Mouse (Mus musculus) liver, embryonic 16.5 days (tissue): ENCODE results near the gene Zbtb20. TPM values are rescaled to one million over a fixed set of nuclear protein-coding genes. Genes with fewer than 3 reads are reported as not detected.

ENCODE experiments used
- ATAC-seq: fragments of 200-750 bp; cut with Nextera tagmentation; 2 replicates; pipeline ENCODE4 v1.8.0; 2017; ENCODE audit warnings: low read depth, mild to moderate bottlenecking, moderate number of reproducible peaks, moderate library complexity
- H3K27ac ChIP-seq: fragments of 300-500 bp; sonication (generic); 2 replicates; pipeline ENCODE4 v1.5.1; 2014; ENCODE audit warnings: mild to moderate bottlenecking, low read length
- H3K27me3 ChIP-seq: fragments of 300-500 bp; sonication (generic); 2 replicates; pipeline ENCODE4 v1.6.1; 2014; ENCODE audit warnings: low read depth, low read length, mixed read lengths; ENCODE audit not compliant: control insufficient read depth, insufficient read depth
- H3K36me3 ChIP-seq: fragments of 300-500 bp; sonication (generic); 2 replicates; pipeline ENCODE4 v1.6.1; 2014; ENCODE audit warnings: mild to moderate bottlenecking; ENCODE audit not compliant: control insufficient read depth, insufficient read depth
- H3K4me1 ChIP-seq: fragments of 300-500 bp; sonication (generic); 2 replicates; pipeline ENCODE4 v1.6.1; 2014; ENCODE audit warnings: low read depth, low read length, mixed read lengths; ENCODE audit not compliant: control insufficient read depth
- H3K4me2 ChIP-seq: fragments of 300-500 bp; sonication (generic); 2 replicates; pipeline ENCODE4 v1.6.1; 2014; ENCODE audit warnings: low read depth, low read length, mixed read lengths
- H3K4me3 ChIP-seq: fragments of 300-500 bp; sonication (generic); 2 replicates; pipeline ENCODE4 v1.5.1; 2014; ENCODE audit warnings: low read depth, mild to moderate bottlenecking, low read length
- H3K9ac ChIP-seq: fragments of 300-500 bp; sonication (generic); 2 replicates; pipeline ENCODE4 v1.6.1; 2014; ENCODE audit warnings: low read depth, low read length
- H3K9me3 ChIP-seq: fragments of 300-500 bp; sonication (generic); replicated peaks from 2 replicates; pipeline ENCODE4 v1.6.1; 2016; ENCODE audit warnings: low read length; ENCODE audit not compliant: control insufficient read depth
- WGBS: fragments of 180-500 bp; shearing (Covaris S2); extraction: QIAGEN DNeasy Blood & Tissue Kit; methylation state at CpG from one replicate; pipeline ENCODE4 v1.1.7; 2014; ENCODE audit not compliant: insufficient replicate concordance; 5-methylcytosine and 5-hydroxymethylcytosine counted together
- polyA plus RNA-seq: library from polyadenylated mRNA; unstranded; fragments of >200 nt; fragmentation: Nextera tagmentation; extraction: Ambion mirVana; gene quantifications from 2 replicates; pipeline ENCODE4 v1.2.1, GENCODE M21; 2015

The Zbtb20 gene
- polyA plus RNA-seq, 1 experiment from 2014 or later, result 5.7 TPM

DNA sequence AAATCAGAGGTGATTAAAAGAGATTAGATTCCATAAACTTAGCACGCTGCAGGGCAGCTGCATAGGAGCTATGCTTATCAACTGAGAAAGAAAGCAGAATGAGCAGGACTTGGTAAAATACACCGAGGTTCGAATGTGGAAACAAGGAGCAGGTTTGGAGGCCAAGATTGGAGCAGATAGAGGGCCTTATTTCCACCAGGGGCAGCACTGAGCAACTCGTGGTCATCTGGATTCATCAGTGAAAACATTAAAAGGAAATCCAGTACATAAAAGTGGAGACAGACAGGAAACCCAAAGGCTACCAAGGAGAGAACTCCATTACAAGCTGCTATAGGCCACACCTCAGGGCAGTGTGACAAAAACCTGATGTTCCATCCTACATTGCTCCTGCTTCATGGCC lies 686.3 kb downstream of the Zbtb20 start:
- no peaks in the 10 kb centered on the region for H3K9me3 ChIP-seq
- 69% methylated on average over 4 of the region's 4 CpGs for WGBS
- H3K9ac ChIP-seq, result no peak overlapping the region
- no peak overlapping the region for H3K27ac ChIP-seq
- H3K4me1 ChIP-seq, result no peaks in the 10 kb centered on the region
- no peak overlapping the region for H3K4me2 ChIP-seq
- H3K4me3 ChIP-seq, result no peak overlapping the region
- no peak for ATAC-seq
- no peaks in the 10 kb centered on the region for H3K36me3 ChIP-seq
- no peaks in the 10 kb centered on the region for H3K27me3 ChIP-seq

DNA sequence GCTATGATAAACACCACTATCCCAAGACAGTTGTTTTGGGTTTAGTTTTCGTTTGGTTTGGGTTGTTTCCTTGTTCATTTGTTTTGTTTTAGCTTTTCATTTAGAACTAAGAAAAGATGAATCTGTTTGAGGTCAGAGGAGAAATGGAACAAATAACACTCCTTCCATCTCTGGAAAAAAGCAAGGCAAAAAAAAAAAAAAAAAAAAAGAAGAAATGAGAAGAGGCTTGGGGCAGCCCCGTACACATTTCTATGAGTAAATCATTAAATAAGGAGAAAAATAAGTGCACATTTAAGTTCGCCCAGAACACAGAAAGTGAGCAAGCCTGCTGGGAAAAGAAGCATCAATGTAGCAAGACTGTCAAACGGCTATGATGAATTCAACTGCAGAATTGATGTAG lies 690.2 kb downstream of the Zbtb20 start:
- Histone ChIP-seq H3K27me3 (no peaks in the 10 kb centered on the region), H3K4me2 (no peak overlapping the region), H3K4me1 (no peaks in the 10 kb centered on the region), H3K9ac (no peak overlapping the region), H3K27ac (no peak overlapping the region), H3K36me3 (no peaks in the 10 kb centered on the region), H3K4me3 (no peak overlapping the region), H3K9me3 (no peaks in the 10 kb centered on the region)
- WGBS, result 53% methylated on average over 4 of the region's 4 CpGs
- ATAC-seq, result no peak

DNA sequence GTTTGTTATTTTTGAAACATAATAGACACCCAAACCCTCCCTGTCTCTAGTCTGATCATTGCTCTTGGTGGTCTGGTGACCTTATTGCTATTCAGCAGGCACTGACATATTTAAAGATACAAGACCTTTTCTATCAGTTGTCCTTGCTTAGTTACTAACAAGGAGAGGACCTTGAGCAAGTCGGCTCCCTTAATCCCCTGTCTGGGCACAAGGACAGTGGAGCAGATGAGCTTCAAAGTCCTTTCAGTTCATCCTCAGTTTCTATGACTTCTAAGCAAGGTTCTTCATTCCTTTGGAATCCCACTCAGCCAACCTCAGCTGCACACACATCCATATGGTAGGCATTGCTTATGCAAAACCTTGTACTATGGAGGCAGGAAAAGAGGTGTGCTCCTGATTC lies 690.8 kb downstream of the Zbtb20 start:
- H3K27ac ChIP-seq, result no peak overlapping the region
- no peaks in the 10 kb centered on the region for H3K27me3 ChIP-seq
- 75% methylated on average over 1 of the region's 1 CpGs for WGBS
- no peaks in the 10 kb centered on the region for H3K36me3 ChIP-seq
- H3K9me3 ChIP-seq, result no peaks in the 10 kb centered on the region
- no peak overlapping the region for H3K9ac ChIP-seq
- ATAC-seq, result no peak
- H3K4me1 ChIP-seq, result no peaks in the 10 kb centered on the region
- H3K4me2 ChIP-seq, result no peak overlapping the region
- H3K4me3 ChIP-seq, result no peak overlapping the region

DNA sequence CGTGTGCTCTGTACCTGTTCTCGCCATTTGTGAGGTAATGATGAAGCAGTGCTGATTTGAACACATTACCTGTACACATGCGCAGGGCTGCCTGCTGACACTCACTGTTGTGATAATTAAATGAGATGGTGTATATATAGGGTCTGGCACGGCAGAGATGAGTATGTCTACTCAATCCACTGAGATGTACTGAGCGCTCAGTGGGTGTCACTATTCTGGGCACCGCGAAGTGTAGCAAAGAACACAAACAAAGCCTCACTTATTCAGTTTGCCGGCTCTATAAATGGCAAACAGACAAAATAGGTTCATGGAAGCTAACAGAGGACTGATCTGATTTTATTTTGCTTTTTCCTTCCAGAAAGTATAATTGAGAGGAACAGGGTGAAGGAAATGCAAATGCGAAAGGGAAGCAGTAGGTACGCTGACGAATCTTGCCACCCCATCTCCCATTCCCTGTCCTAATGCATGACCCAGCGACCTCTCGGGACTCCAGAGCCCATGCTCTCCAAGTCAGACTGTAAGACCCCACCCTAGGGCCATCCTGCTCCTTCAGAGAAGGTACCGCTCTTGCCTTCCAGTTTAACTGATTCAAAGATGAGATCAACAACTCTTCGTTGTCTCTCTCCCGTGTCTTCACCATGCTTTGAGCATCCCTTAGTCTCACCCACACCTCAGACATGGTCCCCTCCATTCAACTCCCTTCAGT lies 695.8 kb downstream of the Zbtb20 start:
- no peak overlapping the region for H3K27ac ChIP-seq
- no peaks in the 10 kb centered on the region for H3K9me3 ChIP-seq
- H3K4me3 ChIP-seq, result no peak overlapping the region
- H3K36me3 ChIP-seq, result no peaks in the 10 kb centered on the region
- no peaks in the 10 kb centered on the region for H3K4me1 ChIP-seq
- ATAC-seq, result no peak
- H3K27me3 ChIP-seq, result no peaks in the 10 kb centered on the region
- H3K4me2 ChIP-seq, result no peak overlapping the region
- WGBS, result 74% methylated on average over 16 of the region's 16 CpGs
- no peak overlapping the region for H3K9ac ChIP-seq

DNA sequence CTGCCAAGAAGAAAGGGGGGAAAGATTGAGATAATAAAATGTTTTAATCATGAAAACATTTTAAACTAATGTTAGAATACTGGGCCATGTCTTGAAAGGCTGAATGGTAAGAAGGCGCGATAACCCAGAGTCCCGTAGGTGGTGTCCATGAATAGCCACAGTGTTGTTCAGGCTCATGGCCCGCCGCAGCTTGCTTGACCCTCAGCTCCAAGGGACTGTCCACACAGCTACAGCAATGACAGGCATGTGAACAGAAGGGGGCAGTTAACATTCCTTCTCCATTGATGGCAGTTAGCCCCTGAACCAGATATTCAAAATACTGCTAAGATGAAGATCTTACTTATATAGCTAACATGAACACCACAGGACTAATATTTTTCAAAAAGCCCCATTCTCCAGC lies 696.5 kb downstream of the Zbtb20 start:
- Histone ChIP-seq H3K4me2 (no peak overlapping the region), H3K27ac (no peak overlapping the region), H3K4me1 (no peaks in the 10 kb centered on the region), H3K36me3 (no peaks in the 10 kb centered on the region), H3K4me3 (no peak overlapping the region), H3K9me3 (no peaks in the 10 kb centered on the region), H3K27me3 (no peaks in the 10 kb centered on the region), H3K9ac (no peak overlapping the region)
- ATAC-seq, result no peak
- WGBS, result 86% methylated on average over 5 of the region's 5 CpGs

DNA sequence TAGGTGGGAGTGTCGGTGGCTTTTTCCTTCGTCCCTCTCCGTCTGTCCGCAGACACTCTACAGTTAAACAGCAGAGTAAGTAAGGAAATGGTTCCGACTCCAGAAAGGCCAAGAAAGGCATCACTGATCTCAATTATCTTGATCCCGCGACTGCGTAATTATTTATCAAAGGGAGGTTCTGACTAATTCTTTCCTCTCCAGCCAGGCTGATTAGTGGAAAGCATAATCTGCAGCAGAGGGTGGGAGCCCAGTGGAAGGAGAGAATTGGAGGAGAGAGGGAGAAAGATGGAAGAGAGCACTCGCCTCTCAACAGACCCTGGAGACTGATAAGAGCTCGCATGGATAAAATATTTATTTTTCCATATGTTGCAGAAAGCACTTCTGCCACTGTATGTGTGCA lies 697.1 kb downstream of the Zbtb20 start:
- Histone ChIP-seq H3K4me2 (no peak overlapping the region), H3K27ac (no peak overlapping the region), H3K9me3 (no peaks in the 10 kb centered on the region), H3K4me3 (no peak overlapping the region), H3K4me1 (no peaks in the 10 kb centered on the region), H3K9ac (no peak overlapping the region), H3K27me3 (no peaks in the 10 kb centered on the region), H3K36me3 (no peaks in the 10 kb centered on the region)
- no peak for ATAC-seq
- 69% methylated on average over 10 of the region's 10 CpGs for WGBS

DNA sequence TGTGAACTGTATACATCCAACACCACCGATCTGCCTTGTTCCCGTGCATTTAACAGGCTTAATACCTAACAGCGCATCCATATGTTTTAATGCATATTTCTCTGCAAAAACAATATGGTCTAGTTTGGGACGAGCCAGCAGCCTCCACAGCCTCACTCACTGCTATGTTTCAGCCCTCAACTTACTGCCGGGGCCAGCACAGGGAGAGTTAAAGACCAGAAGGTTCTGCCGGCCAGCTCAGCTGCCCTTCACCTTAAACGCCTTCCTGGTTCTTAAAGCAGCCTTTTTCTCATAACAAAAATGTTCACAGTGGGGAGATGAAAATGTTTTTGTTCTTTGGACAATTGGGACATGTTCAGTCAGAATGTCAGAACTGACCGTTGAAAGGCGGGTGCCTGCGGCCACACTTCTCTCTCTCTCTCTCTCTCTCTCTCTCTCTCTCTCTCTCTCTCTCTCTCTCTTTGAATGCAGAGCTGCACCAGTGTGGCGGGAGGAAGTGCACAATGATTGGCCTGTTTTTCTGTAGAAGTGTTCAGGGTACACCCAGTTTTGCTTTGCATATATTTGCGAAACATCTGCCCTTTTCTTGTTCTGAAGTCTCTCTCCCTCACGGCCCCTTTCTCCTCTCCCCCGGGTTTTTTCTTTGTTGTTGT lies 697.6 kb downstream of the Zbtb20 start:
- H3K27me3 ChIP-seq, result no peaks in the 10 kb centered on the region
- no peaks in the 10 kb centered on the region for H3K9me3 ChIP-seq
- no peaks in the 10 kb centered on the region for H3K36me3 ChIP-seq
- H3K9ac ChIP-seq, result no peak overlapping the region
- H3K4me1 ChIP-seq, result no peaks in the 10 kb centered on the region
- no peak overlapping the region for H3K4me2 ChIP-seq
- 61% methylated on average over 14 of the region's 14 CpGs for WGBS
- no peak overlapping the region for H3K4me3 ChIP-seq
- no peak for ATAC-seq
- no peak overlapping the region for H3K27ac ChIP-seq

DNA sequence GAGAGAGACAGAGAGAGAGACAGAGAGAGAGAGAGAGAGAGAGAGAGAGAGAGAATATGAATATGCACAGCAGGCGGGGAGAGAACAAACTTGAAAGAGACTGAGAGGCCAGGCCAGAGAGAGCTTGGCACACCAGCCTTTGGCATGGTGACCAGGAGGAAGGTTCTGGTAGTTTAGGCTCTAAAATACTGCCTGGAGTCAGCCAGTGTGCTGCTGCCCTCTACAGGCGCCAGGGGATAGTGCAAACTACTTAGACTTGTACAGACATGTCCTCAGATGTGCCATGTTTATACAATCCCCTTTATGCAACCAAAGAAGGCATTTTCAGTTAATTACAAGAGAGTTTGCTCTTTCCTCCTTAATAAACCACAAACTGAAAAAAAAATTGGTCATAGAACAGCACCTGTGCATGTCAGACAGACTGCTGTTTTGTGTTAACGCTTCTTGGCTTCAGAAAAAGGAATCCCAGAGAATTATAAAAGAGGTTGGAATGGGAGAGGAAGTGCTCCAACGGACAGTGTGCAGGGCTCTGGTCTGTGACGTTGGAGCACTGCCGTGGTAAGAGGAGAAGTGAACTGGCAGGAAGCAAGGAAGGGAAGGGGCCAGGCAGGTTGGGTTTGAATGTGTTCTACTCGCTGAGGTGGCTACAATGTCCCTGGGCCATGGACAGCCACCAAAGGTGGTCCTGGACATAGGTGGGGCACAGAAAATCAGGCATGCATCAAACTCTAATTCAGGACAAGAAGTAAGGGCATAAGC lies 698.5 kb downstream of the Zbtb20 start:
- Histone ChIP-seq H3K36me3 (no peaks in the 10 kb centered on the region), H3K9me3 (no peaks in the 10 kb centered on the region), H3K27ac (no peak overlapping the region), H3K9ac (no peak overlapping the region), H3K4me2 (no peak overlapping the region), H3K4me1 (no peaks in the 10 kb centered on the region), H3K4me3 (no peak overlapping the region), H3K27me3 (no peaks in the 10 kb centered on the region)
- ATAC-seq, result peak; percentile 55; the same call in 1 of the 2 replicates
- 29% methylated on average over 7 of the region's 7 CpGs for WGBS

DNA sequence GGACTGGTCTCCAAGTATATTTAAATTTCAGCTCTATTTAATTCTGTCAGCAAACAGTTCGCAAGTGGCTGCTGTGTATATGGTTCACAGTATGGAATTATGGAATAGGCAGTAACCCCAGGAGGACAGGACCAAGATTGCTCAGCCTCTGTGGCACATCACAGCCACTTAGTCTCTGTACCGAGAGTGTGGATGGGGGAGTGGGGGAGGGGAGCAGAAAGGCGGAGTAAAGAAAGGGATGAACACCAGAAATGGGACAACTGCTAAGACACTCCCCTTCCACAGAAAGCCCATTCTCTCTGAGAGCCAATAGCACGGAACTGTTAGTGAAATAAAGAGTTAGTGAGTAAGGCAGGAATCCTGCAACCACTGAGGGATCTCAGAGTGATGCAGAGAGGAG lies 699.4 kb downstream of the Zbtb20 start:
- 53% methylated on average over 4 of the region's 4 CpGs for WGBS
- Histone ChIP-seq H3K36me3 (no peaks in the 10 kb centered on the region), H3K27ac (no peak overlapping the region), H3K4me2 (no peak overlapping the region), H3K9ac (no peak overlapping the region), H3K27me3 (no peaks in the 10 kb centered on the region), H3K4me3 (no peak overlapping the region), H3K9me3 (no peaks in the 10 kb centered on the region), H3K4me1 (no peaks in the 10 kb centered on the region)
- no peak for ATAC-seq
